20 mouse cellular contexts compared by ENCODE assay signal in genomic region chr17:7532618-7533017, GRCm38 (mm10).
DNase-seq lines count a peak whose midpoint lies in the region; ATAC-seq and TF ChIP-seq lines count a peak whose summit lies in the region.
"Had no signal": no experiment of that assay in that cellular context is flagged by ENCODE, and none has a peak within 500 bp of the region (broad histone marks: within the 10 kb centered on the region; RNA-seq: fewer than 3 reads in every experiment).

No protein-coding gene starts in this region.

- no peak for TF ChIP-seq POLR2A in ES-Bruce4 (IDR thresholded peaks at IDR 0.05; ENCODE audit: insufficient read depth, low read length)

- no peaks in the 10 kb centered on the region for H3K27me3 ChIP-seq in heart, embryonic 15.5 days
- no peaks in the 10 kb centered on the region for H3K27me3 ChIP-seq in ES-Bruce4 (ENCODE audit: control insufficient read depth, insufficient read depth, low read length, poor library complexity, severe bottlenecking)
- H3K27me3 ChIP-seq in midbrain, embryonic 15.5 days (replicated peaks): no peaks in the 10 kb centered on the region
- H3K27me3 ChIP-seq: CH12.LX; embryonic facial prominence, embryonic 15.5 days; forebrain, embryonic 15.5 days; hindbrain, embryonic 13.5 days had no signal

- H3K4me1 ChIP-seq in heart, embryonic 15.5 days (replicated peaks): 0 out of 2 replicates have a peak, but pooled peaks cover 2% of the 10 kb centered on the region
- peaks cover 12% of the 10 kb centered on the region for H3K4me1 ChIP-seq in ES-Bruce4 (ENCODE audit: control insufficient read depth, insufficient read depth, low read length)
- no peaks in the 10 kb centered on the region for H3K4me1 ChIP-seq in midbrain, embryonic 15.5 days
- H3K4me1 ChIP-seq: forebrain, embryonic 15.5 days; hindbrain, embryonic 13.5 days had no signal

- 0 out of 2 replicates have a peak, but pooled peaks cover 3% of the 10 kb centered on the region for H3K9me3 ChIP-seq in heart, embryonic 15.5 days (replicated peaks)
- H3K9me3 ChIP-seq in ES-Bruce4 (replicated peaks; ENCODE audit: control insufficient read depth, insufficient read depth, low read length, poor library complexity, severe bottlenecking): no peaks in the 10 kb centered on the region; the same call in 1 of the 2 replicates
- no peaks in the 10 kb centered on the region for H3K9me3 ChIP-seq in midbrain, embryonic 15.5 days
- H3K9me3 ChIP-seq: embryonic facial prominence, embryonic 15.5 days; forebrain, embryonic 15.5 days; hindbrain, embryonic 13.5 days had no signal

- intact Hi-C loops in gastrocnemius, adult 2 months (cut with DNase I): loop anchor here (2.0 kb wide), 1 partner anchor 76 kb away; no protein-coding TSS in a partner anchor
- intact Hi-C loops in heart, postnatal 14 days (cut with DNase I): no loop called here

- peak overlapping the region; percentile 93 for H3K27ac ChIP-seq in gastrocnemius, adult 2 months
- 0 out of 2 replicates have a peak overlapping the region, but pooled peaks have one; percentile 20 for H3K27ac ChIP-seq in heart, embryonic 15.5 days
- H3K27ac ChIP-seq in ES-Bruce4 (ENCODE audit: insufficient read depth, low read length): peak overlapping the region; percentile 94
- no peak overlapping the region for H3K27ac ChIP-seq in midbrain, embryonic 15.5 days
- H3K27ac ChIP-seq: embryonic facial prominence, embryonic 15.5 days; forebrain, embryonic 15.5 days; hindbrain, embryonic 13.5 days; hindbrain, postnatal 0 days had no signal

- WGBS in heart, embryonic 15.5 days: 80% methylated on average over 3 of the region's 3 CpGs
- 88% methylated on average over 3 of the region's 3 CpGs for WGBS in midbrain, embryonic 15.5 days

- H3K36me3 ChIP-seq in heart, embryonic 15.5 days: no peaks in the 10 kb centered on the region
- H3K36me3 ChIP-seq in ES-Bruce4 (ENCODE audit: control insufficient read depth, insufficient read depth, low read length, poor library complexity, severe bottlenecking): no peaks in the 10 kb centered on the region
- H3K36me3 ChIP-seq in midbrain, embryonic 15.5 days (replicated peaks): no peaks in the 10 kb centered on the region
- H3K36me3 ChIP-seq: embryonic facial prominence, embryonic 15.5 days; forebrain, embryonic 15.5 days; hindbrain, embryonic 13.5 days had no signal

- no peak for TF ChIP-seq EP300 in ES-Bruce4 (IDR thresholded peaks at IDR 0.05; ENCODE audit: insufficient read depth, low read depth, low read length)

- H3K4me3 ChIP-seq in gastrocnemius, adult 2 months: peak overlapping the region; percentile 72
- no peak overlapping the region for H3K4me3 ChIP-seq in heart, embryonic 15.5 days
- no peak overlapping the region for H3K4me3 ChIP-seq in ES-Bruce4 (ENCODE audit: low read depth, low read length)
- H3K4me3 ChIP-seq in midbrain, embryonic 15.5 days: no peak overlapping the region
- H3K4me3 ChIP-seq: embryonic facial prominence, embryonic 15.5 days; erythroblast, embryonic 14.5 days; forebrain, embryonic 15.5 days; hindbrain, embryonic 13.5 days had no signal

- DNase-seq in gastrocnemius, adult 2 months: peak; percentile 57
- no peak for DNase-seq in gastrocnemius, postnatal 10 days
- DNase-seq in heart, postnatal 14 days: no peak
- DNase-seq in gastrocnemius, postnatal 25 days: peak; percentile 71
- DNase-seq: adrenal gland, adult 2 months; adrenal gland, postnatal 25 days; cerebellum, adult 18-20 months; cerebellum, adult 9-11 months; cerebellum, postnatal 36 days; kidney, adult 11 months; kidney, adult 9 months had no signal

- H3K9ac ChIP-seq in heart, embryonic 15.5 days: no peak overlapping the region
- no peak overlapping the region for H3K9ac ChIP-seq in ES-Bruce4 (ENCODE audit: low read depth, poor library complexity, severe bottlenecking)
- H3K9ac ChIP-seq in midbrain, embryonic 15.5 days: no peak overlapping the region
- H3K9ac ChIP-seq: embryonic facial prominence, embryonic 15.5 days; forebrain, embryonic 15.5 days; hindbrain, embryonic 13.5 days had no signal

- TF ChIP-seq CTCF in gastrocnemius, adult 2 months (IDR thresholded peaks at IDR 0.05): no peak
- TF ChIP-seq CTCF in ES-Bruce4 (IDR thresholded peaks at IDR 0.05; ENCODE audit: low read depth, low read length): no peak

- ATAC-seq in heart, embryonic 15.5 days (replicated peaks; ENCODE audit: insufficient number of reproducible peaks, insufficient read depth, low FRiP score, low read depth): no peak
- no peak for ATAC-seq in midbrain, embryonic 15.5 days (replicated peaks)
- ATAC-seq: forebrain, embryonic 15.5 days; hindbrain, postnatal 0 days had no signal

- H3K4me2 ChIP-seq in heart, embryonic 15.5 days: no peak overlapping the region
- no peak overlapping the region for H3K4me2 ChIP-seq in midbrain, embryonic 15.5 days
- H3K4me2 ChIP-seq: embryonic facial prominence, embryonic 15.5 days; forebrain, embryonic 15.5 days; hindbrain, embryonic 13.5 days had no signal

Comparison
In these comparisons a context has a peak if more than half of its experiments do, and no peak if none do; other contexts are left out.
1. DNase-seq: peak in gastrocnemius, adult 2 months (single experiment) and gastrocnemius, postnatal 25 days (single experiment); none in gastrocnemius, postnatal 10 days (single experiment) and heart, postnatal 14 days (0 of 2).